ENCODE assay signal across 11 mouse cellular contexts in the genomic region with DNA sequence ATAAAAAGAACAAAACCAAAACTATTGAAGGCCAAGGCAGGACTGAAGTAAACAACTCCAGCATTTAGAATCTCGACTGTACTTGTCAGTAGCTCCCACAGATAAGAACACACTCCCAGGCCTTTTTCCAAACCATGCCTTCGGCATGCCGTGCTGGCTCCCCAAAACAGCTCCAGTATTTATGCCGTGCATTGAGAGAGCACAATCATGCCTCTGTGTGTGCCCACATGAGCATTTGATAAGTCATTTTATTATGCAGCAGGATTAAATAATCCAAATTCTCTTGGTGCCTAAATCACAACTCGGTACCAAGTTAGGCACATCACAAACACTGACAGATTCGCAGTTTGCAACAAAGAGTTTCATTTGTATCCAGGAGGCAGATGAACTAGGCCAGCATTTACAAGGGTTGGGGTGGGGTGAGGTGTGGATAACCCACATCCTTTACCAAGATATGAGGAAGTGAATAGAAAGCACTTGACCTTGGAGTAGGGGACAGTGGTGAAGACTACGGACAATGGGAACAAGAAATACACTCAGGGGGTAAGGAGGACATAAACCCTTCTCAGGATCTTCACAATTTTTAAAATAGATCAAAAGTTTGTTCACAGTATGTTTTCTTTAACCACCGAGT. TPM values are rescaled to one million over a fixed set of nuclear protein-coding genes. Genes with fewer than 3 reads are reported as not detected.
DNase-seq lines count a peak whose midpoint lies in the region; ATAC-seq and TF ChIP-seq lines count a peak whose summit lies in the region.
"Had no signal": no experiment of that assay in that cellular context is flagged by ENCODE, and none has a peak within 500 bp of the region (broad histone marks: within the 10 kb centered on the region; RNA-seq: fewer than 3 reads in every experiment).

No protein-coding gene starts in this region.

- no peaks in the 10 kb centered on the region for H3K27me3 ChIP-seq in cerebellum, adult 2 months (ENCODE audit: control insufficient read depth, insufficient read depth, low read length)
- H3K27me3 ChIP-seq in liver, embryonic 15.5 days, result no peaks in the 10 kb centered on the region
- H3K27me3 ChIP-seq in liver, embryonic 12.5 days (replicated peaks), result no peaks in the 10 kb centered on the region
- no peaks in the 10 kb centered on the region for H3K27me3 ChIP-seq in midbrain, embryonic 11.5 days (ENCODE audit: control insufficient read depth, insufficient read depth, low read length)
- H3K27me3 ChIP-seq in midbrain, embryonic 15.5 days (replicated peaks), result no peaks in the 10 kb centered on the region
- H3K27me3 ChIP-seq: forebrain, embryonic 13.5 days; neural tube, embryonic 15.5 days had no signal

- H3K4me3 ChIP-seq in cerebellum, adult 2 months (replicated peaks; ENCODE audit: insufficient read depth, low read depth, low read length), result no peak overlapping the region
- H3K4me3 ChIP-seq in liver, embryonic 15.5 days (replicated peaks), result no peak overlapping the region
- H3K4me3 ChIP-seq in liver, embryonic 12.5 days, result no peak overlapping the region
- no peak overlapping the region for H3K4me3 ChIP-seq in cortical plate, adult 2 months (ENCODE audit: insufficient read depth, low read length)
- H3K4me3 ChIP-seq in midbrain, embryonic 11.5 days (ENCODE audit: low read depth, low read length), result no peak overlapping the region
- H3K4me3 ChIP-seq in midbrain, embryonic 15.5 days, result no peak overlapping the region
- H3K4me3 ChIP-seq: embryonic facial prominence, embryonic 10.5 days; forebrain, embryonic 13.5 days; neural tube, embryonic 15.5 days had no signal

- H3K27ac ChIP-seq in cerebellum, adult 2 months (ENCODE audit: insufficient read depth, low read length), result peak overlapping the region; percentile 21; the same call in 1 of the 2 replicates
- peak overlapping the region; percentile 14; the same call in 1 of the 2 replicates for H3K27ac ChIP-seq in liver, embryonic 15.5 days (replicated peaks)
- no peak overlapping the region for H3K27ac ChIP-seq in liver, embryonic 12.5 days
- H3K27ac ChIP-seq in cortical plate, adult 2 months (ENCODE audit: insufficient read depth, low read length), result 0 out of 2 replicates have a peak overlapping the region, but pooled peaks have one; percentile 38
- no peak overlapping the region for H3K27ac ChIP-seq in midbrain, embryonic 11.5 days (ENCODE audit: low read depth, low read length)
- H3K27ac ChIP-seq in midbrain, embryonic 15.5 days, result no peak overlapping the region
- H3K27ac ChIP-seq: embryonic facial prominence, embryonic 10.5 days; forebrain, embryonic 13.5 days; neural tube, embryonic 15.5 days had no signal

- H3K9ac ChIP-seq in liver, embryonic 15.5 days, result no peak overlapping the region
- H3K9ac ChIP-seq in liver, embryonic 12.5 days, result no peak overlapping the region
- H3K9ac ChIP-seq in midbrain, embryonic 11.5 days (ENCODE audit: low read length), result no peak overlapping the region
- H3K9ac ChIP-seq in midbrain, embryonic 15.5 days, result no peak overlapping the region
- H3K9ac ChIP-seq: forebrain, embryonic 13.5 days; neural tube, embryonic 15.5 days had no signal

- H3K36me3 ChIP-seq in liver, embryonic 15.5 days (replicated peaks), result peaks cover 9% of the 10 kb centered on the region
- peaks cover 20% of the 10 kb centered on the region for H3K36me3 ChIP-seq in liver, embryonic 12.5 days
- H3K36me3 ChIP-seq in midbrain, embryonic 11.5 days (ENCODE audit: control insufficient read depth, insufficient read depth, low read length), result no peaks in the 10 kb centered on the region
- no peaks in the 10 kb centered on the region for H3K36me3 ChIP-seq in midbrain, embryonic 15.5 days (replicated peaks)
- H3K36me3 ChIP-seq: neural tube, embryonic 15.5 days had no signal

- H3K9me3 ChIP-seq in liver, embryonic 15.5 days (replicated peaks), result no peaks in the 10 kb centered on the region
- no peaks in the 10 kb centered on the region for H3K9me3 ChIP-seq in liver, embryonic 12.5 days (replicated peaks)
- H3K9me3 ChIP-seq in midbrain, embryonic 11.5 days (ENCODE audit: control insufficient read depth, low read length), result no peaks in the 10 kb centered on the region
- no peaks in the 10 kb centered on the region for H3K9me3 ChIP-seq in midbrain, embryonic 15.5 days
- H3K9me3 ChIP-seq: embryonic facial prominence, embryonic 10.5 days; forebrain, embryonic 13.5 days; neural tube, embryonic 15.5 days had no signal

- DNase-seq in cerebellum, adult 2 months, result no peak
- no peak for DNase-seq in cerebellum, adult 11 months
- DNase-seq in thymus, postnatal 0 days (ENCODE audit: low spot score), result peak; percentile 57
- no peak for DNase-seq in midbrain, embryonic 11.5 days (ENCODE audit: low spot score, missing footprints)

- no peak overlapping the region for H3K4me2 ChIP-seq in liver, embryonic 15.5 days
- H3K4me2 ChIP-seq in liver, embryonic 12.5 days, result no peak overlapping the region
- H3K4me2 ChIP-seq in midbrain, embryonic 11.5 days, result no peak overlapping the region
- no peak overlapping the region for H3K4me2 ChIP-seq in midbrain, embryonic 15.5 days
- H3K4me2 ChIP-seq: forebrain, embryonic 13.5 days; neural tube, embryonic 15.5 days had no signal

- H3K4me1 ChIP-seq in cerebellum, adult 2 months (ENCODE audit: control insufficient read depth, insufficient read depth, low read length), result 0 out of 2 replicates have a peak, but pooled peaks cover 2% of the 10 kb centered on the region
- peaks cover 30% of the 10 kb centered on the region for H3K4me1 ChIP-seq in liver, embryonic 15.5 days (replicated peaks)
- H3K4me1 ChIP-seq in liver, embryonic 12.5 days, result peaks cover 39% of the 10 kb centered on the region
- peaks cover 2% of the 10 kb centered on the region; the same call in 1 of the 2 replicates for H3K4me1 ChIP-seq in cortical plate, adult 2 months (ENCODE audit: control insufficient read depth, insufficient read depth, low read length)
- H3K4me1 ChIP-seq in midbrain, embryonic 11.5 days (ENCODE audit: control insufficient read depth, insufficient read depth, low read length), result no peaks in the 10 kb centered on the region; the same call in 1 of the 2 replicates
- peaks cover 8% of the 10 kb centered on the region for H3K4me1 ChIP-seq in midbrain, embryonic 15.5 days

- no peak for TF ChIP-seq CTCF in cerebellum, adult 2 months (IDR thresholded peaks at IDR 0.05; ENCODE audit: borderline replicate concordance, insufficient read depth, low read depth, low read length)
- no peak for TF ChIP-seq CTCF in cortical plate, adult 2 months (IDR thresholded peaks at IDR 0.05; ENCODE audit: extremely low read depth, insufficient read depth, low read length)

- no peak for TF ChIP-seq POLR2A in cerebellum, adult 2 months (IDR thresholded peaks at IDR 0.05; ENCODE audit: borderline replicate concordance, insufficient read depth, low read length)
- no peak for TF ChIP-seq POLR2A in cortical plate, adult 2 months (IDR thresholded peaks at IDR 0.05; ENCODE audit: extremely low read depth, insufficient read depth, low read length)

- no peak for ATAC-seq in liver, embryonic 15.5 days (ENCODE audit: insufficient read depth)
- ATAC-seq in liver, embryonic 12.5 days, result no peak
- ATAC-seq in midbrain, embryonic 11.5 days (ENCODE audit: low FRiP score), result no peak
- no peak for ATAC-seq in midbrain, embryonic 15.5 days (replicated peaks)
- ATAC-seq: forebrain, embryonic 13.5 days had no signal

- 80% methylated on average over 8 of the region's 8 CpGs for WGBS in cerebellum, adult 2 months
- WGBS in liver, embryonic 15.5 days (ENCODE audit: insufficient replicate concordance), result 59% methylated on average over 8 of the region's 8 CpGs
- WGBS in liver, embryonic 12.5 days (ENCODE audit: insufficient replicate concordance), result 63% methylated on average over 8 of the region's 8 CpGs
- WGBS in midbrain, embryonic 11.5 days, result 88% methylated on average over 8 of the region's 8 CpGs
- 79% methylated on average over 8 of the region's 8 CpGs for WGBS in midbrain, embryonic 15.5 days

RNA-seq across cellular contexts. Expression of gene Fryl, which starts 50.3 kb away (rescaled TPM):
- 60.2 and 61.4 TPM in 2 replicates for polyA plus RNA-seq in cerebellum, adult 2 months (2012; rRNA removed)
- polyA plus RNA-seq in liver, embryonic 15.5 days (2015; fragmentation: Nextera tagmentation; extraction: Ambion mirVana), result 46.2 and 47.2 TPM in 2 replicates
- polyA plus RNA-seq in liver, embryonic 12.5 days (2016; fragmentation: Nextera tagmentation; extraction: Ambion mirVana), result 46.3 and 50.6 TPM in 2 replicates
- 46.5 and 50.3 TPM in 2 replicates for polyA plus RNA-seq in cortical plate, adult 2 months (2012; rRNA removed)
- polyA plus RNA-seq in thymus, postnatal 0 days (2015; fragmentation: Nextera tagmentation; extraction: Ambion mirVana), result 46.9 and 63.2 TPM in 2 replicates
- 39.0 and 42.5 TPM in 2 replicates for polyA plus RNA-seq in midbrain, embryonic 11.5 days (2014; fragmentation: Nextera tagmentation; extraction: Ambion mirVana)
- 45.2 and 47.5 TPM in 2 replicates for polyA plus RNA-seq in midbrain, embryonic 15.5 days (2015; fragmentation: Nextera tagmentation; extraction: Ambion mirVana)

Comparison
In these comparisons a context has a peak if more than half of its experiments do, and no peak if none do; other contexts are left out.
1. H3K27ac ChIP-seq: peak in cerebellum, adult 2 months (single experiment), liver, embryonic 15.5 days (single experiment) and cortical plate, adult 2 months (single experiment); none in liver, embryonic 12.5 days (single experiment), midbrain, embryonic 11.5 days (single experiment) and midbrain, embryonic 15.5 days (single experiment).